ENCODE assay signal across 8 mouse cellular contexts in genomic region chr11:102556031-102556715, GRCm38 (mm10). TPM values are rescaled to one million over a fixed set of nuclear protein-coding genes. Genes with fewer than 3 reads are reported as not detected.
A peak's percentile ranks its signal among the peaks of the same experiment; 100 is the strongest.
DNase-seq lines count a peak whose midpoint lies in the region; ATAC-seq lines count a peak whose summit lies in the region.

Gene Gpatch8, minus strand, starts transcription at chr11:102556392.

- H3K27me3 ChIP-seq in intestine, embryonic 14.5 days (replicated peaks; ENCODE audit: control insufficient read depth, insufficient read depth, low read length) = no peaks in the 10 kb centered on the region

- no peaks in the 10 kb centered on the region for H3K9me3 ChIP-seq in intestine, embryonic 14.5 days (ENCODE audit: control insufficient read depth, low read length)

- peak within 1 kb of the TSS; percentile 76 for H3K4me3 ChIP-seq in intestine, embryonic 14.5 days (ENCODE audit: low read depth, low read length)

- H3K9ac ChIP-seq in intestine, embryonic 14.5 days (ENCODE audit: low read length) = peak within 1 kb of the TSS; percentile 97

- WGBS in intestine, embryonic 14.5 days = 2% methylated on average over 41 of the region's 55 CpGs

- no peaks in the 10 kb centered on the region for H3K36me3 ChIP-seq in intestine, embryonic 14.5 days (ENCODE audit: control insufficient read depth, insufficient read depth, low read length)

- H3K4me2 ChIP-seq in intestine, embryonic 14.5 days (ENCODE audit: low read length) = peak within 1 kb of the TSS; percentile 94

- intact Hi-C loops in left cerebral cortex, postnatal 14 days (cut with DNase I) = loop anchor here (5.0 kb wide), 1 partner anchor 69 kb away; no protein-coding TSS in a partner anchor

- H3K27ac ChIP-seq in intestine, embryonic 14.5 days (ENCODE audit: low read depth) = peak within 1 kb of the TSS; percentile 93

- ATAC-seq in intestine, embryonic 14.5 days (replicated peaks; ENCODE audit: low FRiP score, low TSS enrichment, low read depth) = peak; percentile 98

- peak; percentile 91 to 93 for DNase-seq in adrenal gland, adult 18-20 months (ENCODE audit: low spot score in 2 of 2)
- DNase-seq in embryo, embryonic 11 days = peak; percentile 97
- DNase-seq in gastrocnemius, postnatal 25 days = peak; percentile 97
- DNase-seq in intestine, embryonic 14.5 days (ENCODE audit: low spot score) = peak; percentile 97
- peak; percentile 96 to 97 for DNase-seq in left cerebral cortex, postnatal 14 days (ENCODE audit: low spot score in 2 of 2)
- peak; percentile 99 for DNase-seq in mesoderm, embryonic 11.5 days (ENCODE audit: low read depth, low spot score)
- peak; percentile 91 for DNase-seq in right cerebral cortex, postnatal 36 days (ENCODE audit: low spot score in 2 of 2)
- DNase-seq in yolk sac, embryonic 10.5 days (ENCODE audit: low spot score) = peak; percentile 98

- peaks cover 22% of the 10 kb centered on the region for H3K4me1 ChIP-seq in intestine, embryonic 14.5 days (replicated peaks; ENCODE audit: control insufficient read depth, insufficient read depth, low read length)

RNA-seq across cellular contexts. Expression of gene Gpatch8, which starts in this region (rescaled TPM):
- total RNA-seq in adrenal gland, adult 18-20 months (2021) = 10 to 100 TPM; 24.6 to 29.8 TPM
- 10 to 100 TPM; 17.5 to 19.6 TPM for total RNA-seq in gastrocnemius, postnatal 25 days (2021)
- 40.1 and 49.6 TPM in 2 replicates for polyA plus RNA-seq in intestine, embryonic 14.5 days (2014; fragmentation: Nextera tagmentation; extraction: Ambion mirVana)
- 10 to 100 TPM; 52.1 to 62.1 TPM for total RNA-seq in left cerebral cortex, postnatal 14 days (2021)

Comparison
In these comparisons a context has a peak if more than half of its experiments do, and no peak if none do; other contexts are left out.
1. Peak in every context shown above with its lines: DNase-seq, ATAC-seq, H3K4me3 ChIP-seq and H3K27ac ChIP-seq.